Mouse (Mus musculus): Measurements from ENCODE around the gene Col6a6. TPM values are rescaled to one million over a fixed set of nuclear protein-coding genes. Genes with fewer than 3 reads are reported as not detected.

The Col6a6 gene
- total RNA-seq (2021) (1 to 10 TPM; 2.5 to 3.5 TPM), polyA plus RNA-seq (2012; rRNA removed) (1.5 and 2.3 TPM in 2 replicates)
- long read RNA-seq, partial matches to known transcripts, result 1 of 1 reads
- long read RNA-seq, other reads (novel, unspliced or antisense), result 0 of 1 reads

DNA sequence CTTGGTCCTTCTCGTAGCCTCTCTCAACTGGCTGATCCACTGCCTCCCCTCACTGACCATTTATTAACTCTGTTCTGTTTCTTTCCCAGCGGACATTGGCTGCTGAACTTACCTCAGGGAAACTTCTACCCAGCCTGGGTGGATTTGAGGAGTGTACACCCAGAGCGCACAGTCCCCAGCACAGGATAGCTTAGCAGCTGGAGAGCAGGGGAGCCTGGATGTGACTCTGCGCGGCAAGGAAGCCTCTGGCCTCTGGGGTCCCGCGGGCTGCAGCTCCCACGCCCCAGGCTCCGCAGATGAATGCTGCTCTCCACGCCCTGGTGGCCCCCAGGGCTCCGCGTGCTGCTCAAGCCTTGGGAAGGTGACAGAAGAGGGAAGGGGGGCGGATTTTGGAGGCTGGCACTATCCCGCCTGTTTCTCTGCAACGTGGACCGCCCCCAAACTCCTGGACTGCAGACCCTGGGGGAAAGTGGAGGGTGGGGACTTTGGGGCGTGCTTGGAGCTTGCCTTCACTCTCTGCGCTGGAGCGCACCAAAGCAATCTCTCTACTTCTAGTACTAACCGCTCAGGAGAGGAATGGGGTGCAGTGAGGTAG, at the start of gene Col6a6:
Gene Col6a6, minus strand, starts transcription at position 370 of the 595 bp plus-strand sequence.
- H3K79me2 ChIP-seq (replicated peaks; ENCODE audit: control insufficient read depth, insufficient read depth, low read length), result no peaks in the 10 kb centered on the region
- WGBS, result 26% methylated on average over 20 of the region's 20 CpGs
- intact Hi-C loops (cut with DNase I), result no loop called here
- TF ChIP-seq POLR2A (IDR thresholded peaks at IDR 0.05; ENCODE audit: insufficient read depth, low read depth, low read length) (no peak), CTCF (IDR thresholded peaks at IDR 0.05) (no peak), EP300 (IDR thresholded peaks at IDR 0.05; ENCODE audit: insufficient read depth, low read depth, low read length) (no peak)
- H3K4me3 ChIP-seq, result no peak within 1 kb of the TSS; the same call in 1 of the 2 replicates
- H3K36me3 ChIP-seq (ENCODE audit: control insufficient read depth, insufficient read depth, low read length), result no peaks in the 10 kb centered on the region
- peak; percentile 38 to 43 for DNase-seq
- no peaks in the 10 kb centered on the region for H3K4me1 ChIP-seq (ENCODE audit: control insufficient read depth, insufficient read depth, low read length)
- peak within 1 kb of the TSS; percentile 12; the same call in 1 of the 2 replicates for H3K9ac ChIP-seq (ENCODE audit: low read depth, low read length)
- H3K27ac ChIP-seq, result peak within 1 kb of the TSS; percentile 23; the same call in 1 of the 2 replicates
- no peaks in the 10 kb centered on the region for H3K27me3 ChIP-seq (ENCODE audit: control insufficient read depth, insufficient read depth, low read length)

DNA sequence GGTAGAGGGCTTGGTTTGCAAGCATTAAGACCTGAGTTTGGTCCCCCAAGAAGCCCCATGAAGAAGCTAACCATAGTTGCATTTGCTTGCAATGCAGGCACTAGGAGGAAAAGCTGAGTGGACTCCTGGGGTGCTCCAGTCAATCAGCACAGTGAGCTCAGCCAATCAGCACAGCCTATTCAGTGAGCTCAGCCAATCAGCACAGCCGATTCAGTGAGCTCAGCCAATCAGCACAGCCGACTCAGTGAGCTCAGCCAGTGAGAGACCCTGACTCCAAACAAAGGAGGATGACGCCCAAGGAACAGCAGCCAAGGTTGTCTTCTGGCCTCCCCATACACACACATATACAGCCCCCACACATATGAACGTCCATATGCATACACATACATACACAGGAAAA, 48.2 kb upstream of the Col6a6 start:
- TF ChIP-seq CTCF (IDR thresholded peaks at IDR 0.05) (no peak), EP300 (IDR thresholded peaks at IDR 0.05; ENCODE audit: insufficient read depth, low read depth, low read length) (no peak), POLR2A (IDR thresholded peaks at IDR 0.05; ENCODE audit: insufficient read depth, low read depth, low read length) (no peak)
- no peak overlapping the region for H3K27ac ChIP-seq
- intact Hi-C loops (cut with DNase I), result no loop called here
- H3K4me1 ChIP-seq (ENCODE audit: control insufficient read depth, insufficient read depth, low read length), result no peaks in the 10 kb centered on the region
- H3K9ac ChIP-seq (ENCODE audit: low read depth, low read length), result no peak overlapping the region
- no peak overlapping the region for H3K4me3 ChIP-seq
- no peaks in the 10 kb centered on the region for H3K79me2 ChIP-seq (replicated peaks; ENCODE audit: control insufficient read depth, insufficient read depth, low read length)
- DNase-seq, result no peak
- H3K36me3 ChIP-seq (ENCODE audit: control insufficient read depth, insufficient read depth, low read length), result no peaks in the 10 kb centered on the region
- no peaks in the 10 kb centered on the region for H3K27me3 ChIP-seq (ENCODE audit: control insufficient read depth, insufficient read depth, low read length)
- 83% methylated on average over 4 of the region's 4 CpGs for WGBS

DNA sequence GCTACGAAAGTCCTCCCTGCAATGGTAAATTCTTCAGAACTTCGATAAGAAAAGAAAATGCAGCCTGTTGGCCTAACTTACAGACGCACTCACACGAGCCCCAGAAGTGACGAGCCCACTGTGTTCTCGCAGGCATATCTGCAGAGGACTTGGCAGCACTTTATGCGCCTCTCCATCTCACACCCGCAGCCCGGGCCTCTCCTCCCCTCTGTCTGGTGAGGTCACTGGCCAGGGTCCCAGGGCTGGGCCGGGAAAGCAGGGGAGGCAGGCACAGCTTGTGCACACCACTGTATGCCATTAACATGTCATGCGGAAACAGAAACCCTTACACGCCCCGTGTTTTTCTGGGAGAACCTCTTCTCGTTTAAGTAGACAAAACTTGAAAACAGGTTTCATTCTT, 43.7 kb upstream of the Col6a6 start:
- intact Hi-C loops (cut with DNase I), result no loop called here
- H3K27me3 ChIP-seq (ENCODE audit: control insufficient read depth, insufficient read depth, low read length), result no peaks in the 10 kb centered on the region
- WGBS, result 51% methylated on average over 14 of the region's 14 CpGs
- no peaks in the 10 kb centered on the region for H3K79me2 ChIP-seq (replicated peaks; ENCODE audit: control insufficient read depth, insufficient read depth, low read length)
- TF ChIP-seq CTCF (IDR thresholded peaks at IDR 0.05) (no peak), EP300 (IDR thresholded peaks at IDR 0.05; ENCODE audit: insufficient read depth, low read depth, low read length) (no peak), POLR2A (IDR thresholded peaks at IDR 0.05; ENCODE audit: insufficient read depth, low read depth, low read length) (no peak)
- no peaks in the 10 kb centered on the region for H3K36me3 ChIP-seq (ENCODE audit: control insufficient read depth, insufficient read depth, low read length)
- H3K9ac ChIP-seq (ENCODE audit: low read depth, low read length), result no peak overlapping the region
- no peaks in the 10 kb centered on the region for H3K4me1 ChIP-seq (ENCODE audit: control insufficient read depth, insufficient read depth, low read length)
- H3K4me3 ChIP-seq, result no peak overlapping the region
- DNase-seq, result peak; percentile 39 to 49
- no peak overlapping the region for H3K27ac ChIP-seq

- Histone ChIP-seq H3K4me1 (ENCODE audit: control insufficient read depth, insufficient read depth, low read length) (no peaks in the 10 kb centered on the region), H3K79me2 (replicated peaks; ENCODE audit: control insufficient read depth, insufficient read depth, low read length) (no peaks in the 10 kb centered on the region), H3K36me3 (ENCODE audit: control insufficient read depth, insufficient read depth, low read length) (no peaks in the 10 kb centered on the region), H3K27ac (no peak overlapping the region), H3K4me3 (no peak overlapping the region), H3K9ac (ENCODE audit: low read depth, low read length) (no peak overlapping the region), H3K27me3 (ENCODE audit: control insufficient read depth, insufficient read depth, low read length) (no peaks in the 10 kb centered on the region)
- peak; percentile 44 to 61 for DNase-seq
- 12% methylated on average over 6 of the region's 6 CpGs for WGBS
- intact Hi-C loops (cut with DNase I), result loop anchor here (1.0 to 10.0 kb wide), 2 partner anchors 164 to 363 kb away; no protein-coding TSS in a partner anchor
- TF ChIP-seq CTCF (IDR thresholded peaks at IDR 0.05) (peak; percentile 86), POLR2A (IDR thresholded peaks at IDR 0.05; ENCODE audit: insufficient read depth, low read depth, low read length) (no peak), EP300 (IDR thresholded peaks at IDR 0.05; ENCODE audit: insufficient read depth, low read depth, low read length) (peak; percentile 73)
Observed at GRCm38 (mm10) chr9:105857773-105858172, 29.8 kb upstream of the Col6a6 start.

DNA sequence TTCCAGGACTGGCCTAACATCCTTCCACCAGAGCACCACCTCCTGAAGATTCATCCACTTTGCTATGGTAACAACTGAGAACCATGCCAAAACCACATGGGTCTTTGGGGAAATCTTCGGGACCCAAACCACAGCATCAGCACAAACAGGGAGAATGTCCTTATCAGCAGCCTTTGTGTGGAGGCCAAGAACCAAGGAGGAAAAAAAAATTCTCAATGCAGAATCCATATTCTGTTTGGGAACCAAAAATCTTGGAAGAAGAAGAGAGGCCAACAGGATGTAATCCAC, 24.8 kb upstream of the Col6a6 start:
- Histone ChIP-seq H3K27me3 (ENCODE audit: control insufficient read depth, insufficient read depth, low read length) (no peaks in the 10 kb centered on the region), H3K4me1 (ENCODE audit: control insufficient read depth, insufficient read depth, low read length) (peaks cover 3% of the 10 kb centered on the region; the same call in 1 of the 2 replicates), H3K9ac (ENCODE audit: low read depth, low read length) (no peak overlapping the region), H3K79me2 (replicated peaks; ENCODE audit: control insufficient read depth, insufficient read depth, low read length) (no peaks in the 10 kb centered on the region), H3K27ac (no peak overlapping the region), H3K36me3 (ENCODE audit: control insufficient read depth, insufficient read depth, low read length) (no peaks in the 10 kb centered on the region), H3K4me3 (no peak overlapping the region)
- intact Hi-C loops (cut with DNase I), result loop anchor here (10.0 kb wide), 1 partner anchor 358 kb away; no protein-coding TSS in a partner anchor
- TF ChIP-seq POLR2A (IDR thresholded peaks at IDR 0.05; ENCODE audit: insufficient read depth, low read depth, low read length) (no peak), EP300 (IDR thresholded peaks at IDR 0.05; ENCODE audit: insufficient read depth, low read depth, low read length) (no peak), CTCF (IDR thresholded peaks at IDR 0.05) (no peak)
- peak in 1 of 2 experiments; percentile 45 for DNase-seq
- 68% methylated on average over 1 of the region's 1 CpGs for WGBS
